Mouse (Mus musculus): ENCODE measurements around the gene Naa50.

GRCm38 (mm10) chr16:44184769-44185168 lies 45.1 kb downstream of the Naa50 start:
- TF ChIP-seq CTCF (IDR thresholded peaks at IDR 0.05; ENCODE audit: low read depth) = no peak
- TF ChIP-seq EP300 (IDR thresholded peaks at IDR 0.05; ENCODE audit: low read depth) = no peak

Data from liver, embryonic 14.5 days (tissue).